Mouse (Mus musculus) MEL (cell line): ENCODE measurements around the gene Erbb4. TPM values are rescaled to one million over a fixed set of nuclear protein-coding genes. Genes with fewer than 3 reads are reported as not detected.

Source experiments
- DNase-seq: peaks from one replicate; pipeline ENCODE4 v3.0.0; 2011; ENCODE audit warnings: low read depth, low spot score
- H3K27ac ChIP-seq: 2 replicates; pipeline ENCODE4 v1.5.1; 2012; ENCODE audit warnings: low read depth, mild to moderate bottlenecking, control low read depth, low read length, moderate library complexity; ENCODE audit not compliant: control insufficient read depth
- H3K27me3 ChIP-seq, 2 experiments: fragments of 150-350 bp in 1 of 2; sonication (generic) in 1 of 2; 2 replicates each; pipeline ENCODE4 v1.6.1; 2012; ENCODE audit warnings: low read length in 2 of 2, mild to moderate bottlenecking in 2 of 2, improper control_type of control experiment in 1 of 2, moderate library complexity in 1 of 2; ENCODE audit not compliant: insufficient read depth in 2 of 2, control insufficient read depth in 1 of 2
- H3K36me3 ChIP-seq, 2 experiments: 2 replicates each; pipeline ENCODE4 v1.6.1; 2012 to 2014; ENCODE audit warnings: low read length in 2 of 2, improper control_type of control experiment in 1 of 2, inconsistent platforms in 1 of 2, mild to moderate bottlenecking in 1 of 2; ENCODE audit not compliant: insufficient read depth in 2 of 2, control insufficient read depth in 1 of 2
- H3K4me1 ChIP-seq, 2 experiments: fragments of 150-350 bp in 1 of 2; sonication (generic) in 1 of 2; 2 replicates each; pipeline ENCODE4 v1.6.1; 2012; ENCODE audit warnings: low read length in 2 of 2, improper control_type of control experiment in 1 of 2, mild to moderate bottlenecking in 1 of 2; ENCODE audit not compliant: insufficient read depth in 2 of 2, control insufficient read depth in 1 of 2
- H3K4me3 ChIP-seq, 2 experiments: fragments of 150-350 bp in 1 of 2; sonication (generic) in 1 of 2; 2 replicates each; pipeline ENCODE4 v1.5.1; 2012; ENCODE audit warnings: low read depth in 2 of 2, low read length in 2 of 2, mild to moderate bottlenecking in 2 of 2, moderate library complexity in 2 of 2, control low read depth in 1 of 2, improper control_type of control experiment in 1 of 2; ENCODE audit not compliant: control insufficient read depth in 1 of 2, insufficient read depth in 1 of 2
- H3K79me2 ChIP-seq: 2 replicates; pipeline ENCODE4 v1.6.1; 2012; ENCODE audit warnings: mild to moderate bottlenecking, low read length, moderate library complexity; ENCODE audit not compliant: control insufficient read depth, poor library complexity, insufficient read depth
- H3K9ac ChIP-seq: 2 replicates; pipeline ENCODE4 v1.6.1; 2012; ENCODE audit warnings: low read depth, mild to moderate bottlenecking, control low read depth, low read length, moderate library complexity; ENCODE audit not compliant: control insufficient read depth, poor library complexity, severe bottlenecking
- H3K9me3 ChIP-seq: fragments of 150-350 bp; sonication (generic); replicated peaks from 2 replicates; pipeline ENCODE4 v1.6.1; 2012; ENCODE audit warnings: mild to moderate bottlenecking, low read length, improper control_type of control experiment, moderate library complexity; ENCODE audit not compliant: insufficient read depth
- CTCF ChIP-seq, 3 experiments: IDR thresholded peaks in 2 of 3; conservative IDR thresholded peaks in 1 of 3; 2 replicates each; pipeline ENCODE4 v1.5.1; 2011 to 2012; ENCODE audit warnings: low read length in 3 of 3, low read depth in 2 of 3, mild to moderate bottlenecking in 2 of 3, improper control_type of control experiment in 1 of 3, inconsistent platforms in 1 of 3, mixed read lengths in 1 of 3, moderate library complexity in 1 of 3; ENCODE audit not compliant: control insufficient read depth in 1 of 3, insufficient read depth in 1 of 3, poor library complexity in 1 of 3, severe bottlenecking in 1 of 3
- ETS1 ChIP-seq: IDR thresholded peaks from 2 replicates; pipeline ENCODE4 v1.6.1; 2012; ENCODE audit warnings: low read depth, mild to moderate bottlenecking, inconsistent platforms, low read length, improper control_type of control experiment, moderate library complexity
- HCFC1 ChIP-seq: IDR thresholded peaks from 2 replicates; pipeline ENCODE4 v1.6.1; 2012; ENCODE audit warnings: low read depth, mild to moderate bottlenecking, inconsistent platforms, low read length, improper control_type of control experiment, moderate library complexity
- MAFK ChIP-seq: IDR thresholded peaks from 2 replicates; pipeline ENCODE4 v1.6.1; 2011; ENCODE audit warnings: low read depth, mild to moderate bottlenecking, low read length, improper control_type of control experiment, borderline replicate concordance
- MAZ ChIP-seq: IDR thresholded peaks from 2 replicates; pipeline ENCODE4 v1.6.1; 2012; ENCODE audit warnings: low read depth, mild to moderate bottlenecking, inconsistent platforms, low read length, improper control_type of control experiment
- MYB ChIP-seq: IDR thresholded peaks from 2 replicates; pipeline ENCODE4 v1.6.1; 2011; ENCODE audit warnings: mild to moderate bottlenecking, low read depth, low read length, improper control_type of control experiment
- NRF1 ChIP-seq: IDR thresholded peaks from 2 replicates; pipeline ENCODE4 v1.6.1; 2014; ENCODE audit warnings: low read depth, mild to moderate bottlenecking, inconsistent platforms, low read length, improper control_type of control experiment, moderate library complexity; ENCODE audit not compliant: poor library complexity, insufficient read depth, severe bottlenecking
- POLR2AphosphoS5 ChIP-seq: IDR thresholded peaks from 2 replicates; pipeline ENCODE4 v1.6.1; 2012; ENCODE audit warnings: low read depth, borderline replicate concordance, mild to moderate bottlenecking, inconsistent platforms, low read length, moderate library complexity, mixed read lengths
- RAD21 ChIP-seq: IDR thresholded peaks from 2 replicates; pipeline ENCODE4 v1.6.1; 2011; ENCODE audit warnings: mild to moderate bottlenecking, low read depth, low read length, improper control_type of control experiment
- TAL1 ChIP-seq: IDR thresholded peaks from 2 replicates; pipeline ENCODE4 v1.6.1; 2012; ENCODE audit warnings: mild to moderate bottlenecking, inconsistent platforms, low read length, moderate library complexity, mixed read lengths
- TBP ChIP-seq: IDR thresholded peaks from 2 replicates; pipeline ENCODE4 v1.8.0; 2011; ENCODE audit warnings: low read depth, low read length, improper control_type of control experiment
- TCF12 ChIP-seq: IDR thresholded peaks from 2 replicates; pipeline ENCODE4 v1.6.1; 2014; ENCODE audit warnings: low read depth, mild to moderate bottlenecking, inconsistent platforms, low read length, improper control_type of control experiment, moderate library complexity
- UBTF ChIP-seq: IDR thresholded peaks from 2 replicates; pipeline ENCODE4 v1.6.1; 2012; ENCODE audit warnings: low read depth, mild to moderate bottlenecking, inconsistent platforms, low read length, improper control_type of control experiment, moderate library complexity, borderline replicate concordance; ENCODE audit not compliant: insufficient read depth
- USF1 ChIP-seq: IDR thresholded peaks from 2 replicates; pipeline ENCODE4 v1.6.1; 2014; ENCODE audit warnings: low read depth, mild to moderate bottlenecking, inconsistent platforms, low read length, improper control_type of control experiment, moderate library complexity
- ZC3H11A ChIP-seq: IDR thresholded peaks from 2 replicates; pipeline ENCODE4 v1.6.1; 2012; ENCODE audit warnings: low read depth, mild to moderate bottlenecking, inconsistent platforms, low read length, improper control_type of control experiment
- ZKSCAN1 ChIP-seq: IDR thresholded peaks from 2 replicates; pipeline ENCODE4 v1.6.1; 2012; ENCODE audit warnings: low read depth, mild to moderate bottlenecking, inconsistent platforms, low read length, improper control_type of control experiment, moderate library complexity
- ZNF384 ChIP-seq: IDR thresholded peaks from 2 replicates; pipeline ENCODE4 v1.6.1; 2012; ENCODE audit warnings: low read depth, mild to moderate bottlenecking, inconsistent platforms, low read length, improper control_type of control experiment
- polyA plus RNA-seq, 2 experiments: library from polyadenylated mRNA; stranded (reverse) in 1 of 2; unstranded in 1 of 2; fragments of >175 nt in 1 of 2; fragments of >200 nt in 1 of 2; gene quantifications; 2 replicates each; pipeline versions ENCODE4 v1.2.1 to v1.2.4; 2012; ENCODE audit warnings: low replicate concordance in 2 of 2, low read depth in 1 of 2; ENCODE audit not compliant: insufficient read length in 2 of 2, insufficient read depth in 1 of 2, missing spikeins in 1 of 2
- total RNA-seq: library from RNA; depleted of rRNA; stranded (reverse); fragments of 300-350 nt; gene quantifications from 2 replicates; pipeline ENCODE4 v1.2.3, GENCODE M21; 2012; rRNA removed

Gene Erbb4
- total RNA-seq (not detected in 2 replicates), polyA plus RNA-seq (not detected)

- Histone ChIP-seq H3K36me3 (no peaks in the 10 kb centered on the region), H3K27me3 (no peaks in the 10 kb centered on the region), H3K9me3 (no peaks in the 10 kb centered on the region), H3K9ac (no peak within 1 kb of the TSS), H3K27ac (no peak within 1 kb of the TSS), H3K4me1 (no peaks in the 10 kb centered on the region), H3K4me3 (no peak within 1 kb of the TSS), H3K79me2 (no peaks in the 10 kb centered on the region)
- DNase-seq: no peak
- no peak for TF ChIP-seq MAFK
- TF ChIP-seq POLR2AphosphoS5: no peak
- no peak for TF ChIP-seq UBTF
- TF ChIP-seq HCFC1: no peak
- TF ChIP-seq TCF12: no peak
- TF ChIP-seq MYB: no peak
- TF ChIP-seq RAD21: no peak
- no peak for TF ChIP-seq MAZ
- TF ChIP-seq CTCF (IDR thresholded peaks at IDR 0.05 in 2 of 3, conservative IDR thresholded peaks at IDR 0.05 in 1 of 3; ENCODE audit: control insufficient read depth in 1 of 3, insufficient read depth in 1 of 3, low read depth in 2 of 3, low read length in 3 of 3, poor library complexity in 1 of 3, severe bottlenecking in 1 of 3): no peak
- TF ChIP-seq ZC3H11A: no peak
- no peak for TF ChIP-seq ZKSCAN1
- TF ChIP-seq USF1: no peak
- TF ChIP-seq NRF1: no peak
- no peak for TF ChIP-seq TAL1
- no peak for TF ChIP-seq ETS1
Observed at GRCm38 (mm10) chr1:69107485-69108158, at the start of gene Erbb4. Erbb4 (minus strand) TSS chr1:69108059.

GRCm38 (mm10) chr1:69157346-69157745, 49.5 kb upstream of the Erbb4 start:
- Histone ChIP-seq H3K4me1 (no peaks in the 10 kb centered on the region), H3K9ac (no peak overlapping the region)
- no peak for TF ChIP-seq POLR2AphosphoS5
- no peak for TF ChIP-seq ZNF384
- TF ChIP-seq TBP: no peak

More at GRCm38 (mm10) chr1:69157346-69157745, 49.5 kb upstream of the Erbb4 start:
- Histone ChIP-seq H3K4me3 (no peak overlapping the region), H3K79me2 (no peaks in the 10 kb centered on the region), H3K27me3 (no peaks in the 10 kb centered on the region), H3K9me3 (no peaks in the 10 kb centered on the region), H3K36me3 (no peaks in the 10 kb centered on the region), H3K27ac (no peak overlapping the region)
- DNase-seq: no peak
